Mouse (Mus musculus): Measurements from ENCODE around the gene Nfu1. TPM values are rescaled to one million over a fixed set of nuclear protein-coding genes. Genes with fewer than 3 reads are reported as not detected.
"Not testable (repeated sequence)": the region's sequence is repeated elsewhere in the genome, so short reads cannot be mapped to it uniquely, and the experiment has no call there.

Nfu1 gene
- total RNA-seq, 2 experiments from 2014 or later: 59.8 to 63.5 TPM

DNA sequence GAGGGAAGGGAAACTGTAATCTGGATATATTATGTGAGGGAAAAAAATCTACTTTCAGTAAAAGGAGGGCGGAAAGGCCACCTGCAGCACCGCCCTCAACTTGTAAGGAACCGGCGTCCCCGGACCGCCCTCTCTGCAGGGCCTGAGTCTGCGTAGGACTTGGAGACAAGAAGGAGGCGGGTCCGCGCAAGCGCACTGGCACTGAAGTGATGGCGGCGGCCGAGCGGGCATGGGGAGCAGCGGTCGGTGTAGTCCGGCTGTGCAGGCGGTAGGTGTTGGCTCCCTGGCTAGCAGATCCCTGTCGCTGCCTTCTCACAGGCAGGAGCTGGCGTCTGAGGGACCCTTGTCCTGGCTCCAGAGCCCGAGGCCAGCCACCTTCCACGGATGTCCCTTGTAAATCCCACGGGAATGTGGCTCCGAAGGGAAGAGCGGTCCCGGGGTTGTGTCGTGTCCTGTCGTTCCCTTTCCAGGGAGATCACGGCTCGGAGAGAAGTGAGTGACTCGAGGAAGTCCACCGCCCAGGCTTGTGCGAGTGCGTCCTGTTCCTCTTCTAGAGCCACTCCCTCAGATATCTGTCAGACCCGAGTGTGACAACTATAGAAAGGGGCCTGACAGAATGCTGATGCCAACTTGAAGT, 774 bp downstream of the Nfu1 start:
- intact Hi-C loops (cut with DNase I; ENCODE audit: low total_unique reads): no loop called here
- DNase-seq: peak; percentile 96

DNA sequence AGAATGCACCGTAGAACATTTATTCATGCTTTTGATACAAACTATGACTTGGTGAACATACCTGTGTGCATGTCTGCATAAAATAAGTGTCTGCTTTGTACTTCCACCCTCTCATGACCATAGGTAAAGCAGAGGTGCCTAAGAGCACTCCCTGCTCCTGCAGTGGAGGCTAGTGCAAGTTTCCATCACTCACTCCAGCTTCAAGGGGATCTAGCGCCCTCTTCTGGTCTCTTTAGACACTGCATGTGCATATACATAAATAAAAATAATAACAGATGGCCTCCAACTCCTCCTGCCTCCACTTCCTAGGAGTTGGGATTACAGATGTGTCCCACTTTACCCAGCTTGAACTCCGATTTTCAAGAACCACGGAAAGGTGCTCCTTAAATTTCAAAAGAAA, 7.9 kb downstream of the Nfu1 start:
- intact Hi-C loops (cut with DNase I; ENCODE audit: low total_unique reads): no loop called here
- peak; percentile 18 for DNase-seq

DNA sequence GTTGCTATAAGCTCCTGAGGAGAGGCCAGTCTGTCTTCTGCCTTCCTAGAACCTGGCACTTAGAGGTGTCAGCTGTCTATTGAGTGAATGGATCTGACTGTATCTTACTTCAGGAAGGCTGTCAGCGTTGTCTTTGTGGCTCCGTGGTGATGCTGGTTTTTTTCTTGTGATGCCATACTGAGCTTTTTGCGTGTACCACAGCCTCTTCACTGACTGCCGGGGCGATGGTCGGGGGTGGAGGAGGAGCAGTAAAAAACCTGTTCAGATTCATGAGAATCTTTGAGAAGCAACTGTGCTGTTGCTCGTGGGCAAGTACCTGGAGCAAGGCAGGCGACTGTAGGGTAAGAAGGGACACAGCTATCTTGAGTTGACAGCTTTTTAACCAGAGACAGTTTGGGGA, 9.8 kb downstream of the Nfu1 start:
- intact Hi-C loops (cut with DNase I; ENCODE audit: low total_unique reads): no loop called here
- DNase-seq: no peak

DNA sequence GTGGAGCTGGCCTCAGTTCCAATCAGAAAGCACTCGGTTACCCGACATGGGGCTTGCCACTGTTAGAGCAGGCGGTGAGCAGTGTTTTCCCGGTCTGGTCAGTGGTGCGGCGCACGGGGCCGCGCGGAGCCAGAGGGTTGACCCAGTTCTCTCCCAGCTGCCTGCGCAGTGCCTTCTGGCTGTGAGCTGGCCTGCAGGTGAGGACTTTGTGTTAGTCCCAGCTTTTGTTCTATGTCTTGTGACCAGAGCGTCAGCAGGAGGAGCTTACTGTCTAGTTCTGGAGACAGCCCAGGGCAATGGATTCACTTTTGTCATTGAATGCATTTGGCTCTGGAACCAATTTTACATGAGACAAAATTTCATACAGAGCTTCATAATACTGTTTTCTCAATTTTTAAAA, 12.8 kb downstream of the Nfu1 start:
- no peak for DNase-seq
- intact Hi-C loops (cut with DNase I; ENCODE audit: low total_unique reads): no loop called here

DNA sequence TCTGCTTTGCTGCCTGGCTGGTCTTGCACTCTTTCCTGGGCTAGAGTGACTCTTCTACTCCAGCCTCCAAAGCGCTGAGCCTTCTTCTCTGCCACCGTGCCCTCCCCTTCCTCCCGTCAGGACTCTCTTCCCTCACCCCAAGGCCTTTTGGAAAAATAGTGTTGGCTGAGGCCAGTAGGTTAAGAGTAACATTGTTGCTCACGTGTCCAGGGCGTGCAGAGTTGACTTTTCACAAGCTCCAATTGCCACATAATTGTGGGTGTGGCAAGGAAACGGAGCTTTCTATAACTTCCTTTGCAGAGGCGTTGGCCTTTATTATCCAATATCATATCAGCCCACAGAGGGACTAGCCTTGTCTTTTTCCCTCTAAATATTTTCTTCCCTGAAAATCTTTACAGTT, 17.9 kb downstream of the Nfu1 start:
- intact Hi-C loops (cut with DNase I; ENCODE audit: low total_unique reads): no loop called here

DNA sequence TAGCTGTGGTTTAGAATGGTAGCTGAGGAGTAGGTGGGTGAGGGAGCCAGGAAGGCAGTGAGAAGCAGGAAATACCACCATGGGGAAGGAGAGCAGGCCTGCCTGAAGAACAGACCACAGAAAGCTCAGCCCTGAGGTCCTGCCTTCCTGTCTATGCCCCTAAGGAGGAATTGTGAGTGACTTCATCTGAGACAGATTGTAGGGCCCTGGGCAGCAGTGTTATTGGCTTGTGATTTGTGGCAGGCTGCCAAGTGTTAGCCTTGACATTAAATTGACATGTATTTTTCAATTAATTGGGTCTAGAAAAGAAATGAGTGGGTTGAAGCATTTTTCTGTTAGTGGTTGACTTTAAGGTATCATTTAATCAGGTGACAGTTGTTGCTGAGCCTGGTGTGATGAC, 19.8 kb downstream of the Nfu1 start:
- DNase-seq: no peak
- intact Hi-C loops (cut with DNase I; ENCODE audit: low total_unique reads): no loop called here

More for the DNA sequence above, 17.9 kb downstream of the Nfu1 start:
- DNase-seq: no peak

- DNase-seq; intact Hi-C loops (cut with DNase I; ENCODE audit: low total_unique reads): not testable (repeated sequence)
Measured at GRCm38 (mm10) chr6:87031310-87031709, 22.3 kb downstream of the Nfu1 start.

GRCm38 (mm10) chr6:87032401-87032800, 23.4 kb downstream of the Nfu1 start:
- no peak for DNase-seq
- intact Hi-C loops (cut with DNase I; ENCODE audit: low total_unique reads): no loop called here

DNA sequence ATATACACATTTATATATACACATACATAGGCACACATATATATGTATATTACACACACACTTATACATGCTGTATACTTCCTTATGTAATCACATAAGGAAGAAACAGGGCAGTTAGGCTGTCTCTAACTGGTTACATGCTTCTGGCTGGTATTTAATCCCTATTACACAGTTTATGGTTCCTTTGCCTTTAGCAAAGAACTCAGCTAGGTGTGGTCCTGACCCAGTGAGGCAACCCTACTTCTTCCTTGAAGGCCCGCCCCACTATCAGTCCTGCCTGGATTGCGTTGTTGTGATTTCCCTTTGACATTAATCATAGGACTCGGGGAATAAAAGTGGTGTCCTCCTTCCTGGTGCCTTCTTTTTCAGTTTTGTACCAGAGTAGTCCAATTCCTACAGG, 25.4 kb downstream of the Nfu1 start:
- intact Hi-C loops (cut with DNase I; ENCODE audit: low total_unique reads): no loop called here
- no peak for DNase-seq

GRCm38 (mm10) chr6:87037826-87038620, 29.0 kb downstream of the Nfu1 start:
- intact Hi-C loops (cut with DNase I; ENCODE audit: low total_unique reads): no loop called here

GRCm38 (mm10) chr6:87039161-87039560, 30.1 kb downstream of the Nfu1 start:
- DNase-seq: no peak
- intact Hi-C loops (cut with DNase I; ENCODE audit: low total_unique reads): no loop called here

More at GRCm38 (mm10) chr6:87037826-87038620, 29.0 kb downstream of the Nfu1 start:
- DNase-seq: no peak

- DNase-seq: no peak
- intact Hi-C loops (cut with DNase I; ENCODE audit: low total_unique reads): no loop called here
Measured at GRCm38 (mm10) chr6:87040971-87041370, 31.9 kb downstream of the Nfu1 start.

- intact Hi-C loops (cut with DNase I; ENCODE audit: low total_unique reads): no loop called here
- DNase-seq: no peak
Measured at GRCm38 (mm10) chr6:87041431-87041830, 32.4 kb downstream of the Nfu1 start.

- DNase-seq: no peak
- intact Hi-C loops (cut with DNase I; ENCODE audit: low total_unique reads): no loop called here
Measured at GRCm38 (mm10) chr6:87042004-87042336, 32.9 kb downstream of the Nfu1 start.

DNA sequence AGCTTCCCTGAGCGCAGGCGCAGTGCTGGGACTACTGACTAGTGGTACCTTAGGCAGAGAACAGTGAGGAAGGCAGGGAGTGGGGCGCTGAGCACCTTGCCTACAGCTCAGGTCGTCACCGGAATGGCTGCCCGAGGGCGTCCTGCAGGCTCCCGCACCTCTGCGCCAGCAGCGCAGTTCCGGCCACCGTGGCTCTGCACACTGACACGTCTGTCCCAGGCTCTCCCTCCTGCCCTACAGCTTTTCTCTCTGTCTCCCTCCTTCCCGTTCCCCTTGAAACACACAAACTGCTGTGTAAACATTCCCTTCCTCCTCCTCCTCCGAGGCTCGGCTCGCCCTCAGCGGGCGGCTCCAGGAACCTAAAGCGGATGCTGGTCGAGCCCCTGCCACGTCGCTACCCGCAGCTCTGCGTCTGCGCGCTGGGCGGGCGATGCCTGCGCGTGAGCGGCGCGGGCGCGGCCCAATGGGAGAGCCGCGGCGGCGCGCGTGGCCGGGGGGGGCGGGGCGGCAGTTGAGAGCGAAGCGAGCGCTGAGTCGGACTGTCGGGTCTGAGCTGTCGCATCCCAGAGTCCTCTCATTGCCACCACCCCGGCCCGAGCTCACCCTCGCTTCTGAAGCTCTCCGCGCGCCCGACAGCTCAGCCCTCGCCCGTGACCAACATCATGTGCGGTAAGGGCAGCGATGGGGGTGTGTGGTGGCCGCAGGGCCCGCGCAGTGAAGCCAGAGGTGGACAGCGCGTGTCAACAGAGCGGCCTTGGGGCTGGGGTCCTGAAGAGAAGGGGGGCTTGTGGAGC, 33.5 kb downstream of the Nfu1 start, which contains the start of gene Gfpt1:
Gfpt1 (plus strand) TSS at position 510 of the 794 bp plus-strand sequence.
- peak; percentile 96 for DNase-seq
- intact Hi-C loops (cut with DNase I; ENCODE audit: low total_unique reads): no loop called here

DNA sequence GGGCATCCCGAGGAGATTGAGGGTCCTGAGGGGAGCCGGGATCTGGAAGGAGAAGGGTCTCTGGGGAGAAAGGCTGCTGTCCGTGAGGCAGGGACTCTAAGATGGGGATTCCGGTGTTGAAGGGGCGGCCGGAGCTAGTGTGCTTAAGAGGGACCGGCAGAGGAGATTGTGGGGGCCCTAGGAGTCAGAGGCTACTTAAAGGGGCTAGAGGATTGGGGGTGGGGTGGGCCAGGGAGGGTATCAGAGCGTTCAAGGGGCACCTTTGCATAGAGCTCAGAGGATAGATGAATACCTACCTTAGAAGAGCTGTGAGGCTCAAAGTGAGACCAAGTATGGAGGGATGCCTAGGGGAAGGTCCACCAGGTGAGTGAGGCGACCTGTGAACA, 34.1 kb downstream of the Nfu1 start:
- DNase-seq: no peak
- intact Hi-C loops (cut with DNase I; ENCODE audit: low total_unique reads): no loop called here

GRCm38 (mm10) chr6:87044895-87045294, 35.9 kb downstream of the Nfu1 start:
- no peak for DNase-seq
- intact Hi-C loops (cut with DNase I; ENCODE audit: low total_unique reads): no loop called here

DNA sequence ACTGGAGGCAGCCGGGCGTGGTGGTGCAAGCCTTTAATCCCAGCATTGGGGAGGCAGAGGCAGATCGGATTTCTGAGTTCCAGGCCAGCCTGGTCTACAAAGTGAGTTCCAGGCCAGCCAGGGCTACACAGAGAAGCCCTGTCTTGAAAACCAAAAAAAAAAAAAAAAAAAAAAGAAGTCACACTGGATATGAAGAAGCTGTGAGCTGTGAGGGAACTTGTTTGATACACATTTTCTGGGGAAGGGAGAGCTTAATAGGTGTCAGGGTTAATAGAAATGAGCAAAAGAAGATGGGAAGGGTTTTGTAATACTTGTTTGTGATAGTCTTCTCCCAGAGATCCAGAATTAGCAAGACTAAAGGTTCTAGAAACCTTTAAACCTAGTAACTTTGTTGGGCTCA, 36.5 kb downstream of the Nfu1 start:
- intact Hi-C loops (cut with DNase I; ENCODE audit: low total_unique reads): no loop called here
- DNase-seq: no peak

- DNase-seq; intact Hi-C loops (cut with DNase I; ENCODE audit: low total_unique reads): not testable (repeated sequence)
Measured at GRCm38 (mm10) chr6:87048712-87049111, 39.7 kb downstream of the Nfu1 start.

DNA sequence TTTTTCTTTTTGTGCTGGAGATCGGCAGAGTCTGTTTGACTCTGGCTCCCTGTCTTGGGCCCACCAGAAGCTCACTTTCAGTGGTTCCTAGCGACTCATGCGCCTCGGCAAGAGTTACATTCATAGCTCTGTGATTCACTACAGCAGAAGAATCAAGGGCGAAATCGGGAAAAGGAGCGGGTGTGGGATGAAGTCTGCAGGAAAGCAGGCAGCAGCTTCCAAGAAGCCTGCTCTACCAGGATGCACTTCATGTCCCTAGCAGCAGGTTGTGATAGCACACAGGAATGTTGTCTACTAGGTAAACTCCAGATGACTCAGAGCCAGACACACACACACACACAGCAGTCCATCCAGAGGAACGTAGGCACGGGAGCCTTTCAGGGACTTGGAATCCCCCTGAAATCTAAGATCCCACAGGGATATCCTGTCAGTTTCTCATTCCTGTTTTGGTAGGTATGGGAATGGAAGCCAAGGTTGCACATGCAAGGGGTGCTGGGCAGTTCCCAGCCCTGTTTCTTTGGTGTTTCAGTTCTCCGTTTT, 42.9 kb downstream of the Nfu1 start:
- intact Hi-C loops (cut with DNase I; ENCODE audit: low total_unique reads): no loop called here
- DNase-seq: no peak

Measured in gastrocnemius, postnatal 14 days (tissue).